Mouse (Mus musculus): ENCODE results near the gene Cpped1. TPM values are rescaled to one million over a fixed set of nuclear protein-coding genes. Genes with fewer than 3 reads are reported as not detected.
A peak's percentile ranks its signal among the peaks of the same experiment; 100 is the strongest.

The Cpped1 gene
- 29.9 and 36.0 TPM in 2 replicates for total RNA-seq (2014; rRNA removed)
- polyA plus RNA-seq (2012; rRNA removed), result 32.2 and 35.9 TPM in 2 replicates

GRCm38 (mm10) chr16:11909035-11909591, at the start of gene Cpped1:
Gene Cpped1 (minus strand): TSS chr16:11909445.
- peak; percentile 49; the same call in 1 of the 2 replicates for TF ChIP-seq POLR2A (IDR thresholded peaks at IDR 0.05; ENCODE audit: extremely low read depth, insufficient read depth, low read length)
- TF ChIP-seq CTCF (IDR thresholded peaks at IDR 0.05; ENCODE audit: low read depth, low read length), result no peak
- no peaks in the 10 kb centered on the region for H3K36me3 ChIP-seq (ENCODE audit: control insufficient read depth, insufficient read depth, low read length)
- peaks cover 15% of the 10 kb centered on the region for H3K4me1 ChIP-seq (ENCODE audit: control insufficient read depth, insufficient read depth, low read length)
- DNase-seq (ENCODE audit: extremely low read depth, low read depth, low spot score), result peak; percentile 90
- peak within 1 kb of the TSS; percentile 74 for H3K9ac ChIP-seq (ENCODE audit: low read depth, low read length)
- peak within 1 kb of the TSS; percentile 72 for H3K4me3 ChIP-seq (ENCODE audit: insufficient read depth, low read depth, low read length)
- H3K27ac ChIP-seq (replicated peaks; ENCODE audit: insufficient read depth, low read depth, low read length), result peak within 1 kb of the TSS; percentile 95
- H3K79me2 ChIP-seq (ENCODE audit: control insufficient read depth, insufficient read depth, low read length), result peaks cover 11% of the 10 kb centered on the region
- H3K27me3 ChIP-seq (ENCODE audit: control insufficient read depth, insufficient read depth, low read length), result no peaks in the 10 kb centered on the region
- WGBS, result under 1% methylated on average over 32 of the region's 32 CpGs

DNA sequence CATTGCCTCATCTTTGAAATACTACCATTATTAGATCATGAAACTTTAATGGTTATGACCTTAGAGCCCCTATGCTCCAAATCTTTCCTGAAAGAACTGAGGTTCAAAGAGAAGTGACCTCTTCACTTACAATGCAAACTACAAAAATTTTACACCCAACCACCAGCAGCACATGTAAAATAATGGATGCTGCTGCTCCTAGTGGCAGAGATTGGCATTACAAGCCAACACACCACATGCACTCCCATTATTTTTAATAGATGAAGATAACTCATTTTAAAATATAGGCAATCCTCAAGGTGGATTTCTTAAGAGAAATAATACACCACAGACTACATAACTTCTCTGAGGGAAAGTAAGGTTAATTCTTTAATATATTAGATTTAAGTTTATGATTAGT, 31.2 kb upstream of the Cpped1 start:
- Histone ChIP-seq H3K4me1 (ENCODE audit: control insufficient read depth, insufficient read depth, low read length) (no peaks in the 10 kb centered on the region), H3K4me3 (ENCODE audit: insufficient read depth, low read depth, low read length) (no peak overlapping the region), H3K27ac (replicated peaks; ENCODE audit: insufficient read depth, low read depth, low read length) (no peak overlapping the region), H3K79me2 (ENCODE audit: control insufficient read depth, insufficient read depth, low read length) (no peaks in the 10 kb centered on the region), H3K36me3 (ENCODE audit: control insufficient read depth, insufficient read depth, low read length) (no peaks in the 10 kb centered on the region), H3K27me3 (ENCODE audit: control insufficient read depth, insufficient read depth, low read length) (no peaks in the 10 kb centered on the region), H3K9ac (ENCODE audit: low read depth, low read length) (no peak overlapping the region)
- peak; percentile 39 for DNase-seq (ENCODE audit: extremely low read depth, low read depth, low spot score)
- TF ChIP-seq POLR2A (IDR thresholded peaks at IDR 0.05; ENCODE audit: extremely low read depth, insufficient read depth, low read length), result no peak
- peak; percentile 29; the same call in 1 of the 2 replicates for TF ChIP-seq CTCF (IDR thresholded peaks at IDR 0.05; ENCODE audit: low read depth, low read length)

- 89% methylated on average over 3 of the region's 3 CpGs for WGBS
- H3K36me3 ChIP-seq (ENCODE audit: control insufficient read depth, insufficient read depth, low read length), result no peaks in the 10 kb centered on the region
- H3K27me3 ChIP-seq (ENCODE audit: control insufficient read depth, insufficient read depth, low read length), result no peaks in the 10 kb centered on the region
- TF ChIP-seq POLR2A (IDR thresholded peaks at IDR 0.05; ENCODE audit: extremely low read depth, insufficient read depth, low read length) (no peak), CTCF (IDR thresholded peaks at IDR 0.05; ENCODE audit: low read depth, low read length) (no peak)
- H3K4me1 ChIP-seq (ENCODE audit: control insufficient read depth, insufficient read depth, low read length), result peaks cover 11% of the 10 kb centered on the region
- peaks cover 7% of the 10 kb centered on the region for H3K79me2 ChIP-seq (ENCODE audit: control insufficient read depth, insufficient read depth, low read length)
- no peak overlapping the region for H3K4me3 ChIP-seq (ENCODE audit: insufficient read depth, low read depth, low read length)
- no peak for DNase-seq (ENCODE audit: extremely low read depth, low read depth, low spot score)
- no peak overlapping the region for H3K27ac ChIP-seq (replicated peaks; ENCODE audit: insufficient read depth, low read depth, low read length)
- no peak overlapping the region for H3K9ac ChIP-seq (ENCODE audit: low read depth, low read length)
These were observed 1.6 kb upstream of the Cpped1 start for GRCm38 (mm10) chr16:11910801-11911200.

DNA sequence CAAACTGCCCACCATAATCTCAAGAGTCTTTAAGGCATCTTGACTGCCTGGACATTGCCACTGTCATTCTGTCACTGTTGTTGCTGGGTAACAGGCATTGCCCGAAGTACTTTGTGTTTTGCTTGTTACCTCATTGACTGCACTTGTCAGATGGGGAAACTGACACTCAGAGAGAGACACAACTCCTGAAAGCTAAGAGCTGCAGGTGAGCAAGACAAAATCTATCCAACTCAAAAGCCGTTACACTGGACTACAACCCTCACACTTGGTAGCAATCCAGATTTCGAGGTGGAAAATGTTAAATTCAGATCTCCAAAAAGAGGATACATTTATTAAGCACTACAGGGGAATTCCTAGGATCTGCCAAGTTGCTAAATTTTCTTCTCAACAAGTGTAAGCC, 572 bp upstream of the Cpped1 start:
- DNase-seq (ENCODE audit: extremely low read depth, low read depth, low spot score), result no peak
- H3K79me2 ChIP-seq (ENCODE audit: control insufficient read depth, insufficient read depth, low read length), result peaks cover 7% of the 10 kb centered on the region
- H3K9ac ChIP-seq (ENCODE audit: low read depth, low read length), result no peak overlapping the region
- H3K27ac ChIP-seq (replicated peaks; ENCODE audit: insufficient read depth, low read depth, low read length), result peak overlapping the region; percentile 29; the same call in 1 of the 2 replicates
- H3K4me3 ChIP-seq (ENCODE audit: insufficient read depth, low read depth, low read length), result no peak overlapping the region
- H3K4me1 ChIP-seq (ENCODE audit: control insufficient read depth, insufficient read depth, low read length), result peaks cover 13% of the 10 kb centered on the region
- H3K27me3 ChIP-seq (ENCODE audit: control insufficient read depth, insufficient read depth, low read length), result no peaks in the 10 kb centered on the region
- 79% methylated on average over 3 of the region's 3 CpGs for WGBS
- TF ChIP-seq POLR2A (IDR thresholded peaks at IDR 0.05; ENCODE audit: extremely low read depth, insufficient read depth, low read length) (no peak), CTCF (IDR thresholded peaks at IDR 0.05; ENCODE audit: low read depth, low read length) (no peak)
- H3K36me3 ChIP-seq (ENCODE audit: control insufficient read depth, insufficient read depth, low read length), result no peaks in the 10 kb centered on the region

DNA sequence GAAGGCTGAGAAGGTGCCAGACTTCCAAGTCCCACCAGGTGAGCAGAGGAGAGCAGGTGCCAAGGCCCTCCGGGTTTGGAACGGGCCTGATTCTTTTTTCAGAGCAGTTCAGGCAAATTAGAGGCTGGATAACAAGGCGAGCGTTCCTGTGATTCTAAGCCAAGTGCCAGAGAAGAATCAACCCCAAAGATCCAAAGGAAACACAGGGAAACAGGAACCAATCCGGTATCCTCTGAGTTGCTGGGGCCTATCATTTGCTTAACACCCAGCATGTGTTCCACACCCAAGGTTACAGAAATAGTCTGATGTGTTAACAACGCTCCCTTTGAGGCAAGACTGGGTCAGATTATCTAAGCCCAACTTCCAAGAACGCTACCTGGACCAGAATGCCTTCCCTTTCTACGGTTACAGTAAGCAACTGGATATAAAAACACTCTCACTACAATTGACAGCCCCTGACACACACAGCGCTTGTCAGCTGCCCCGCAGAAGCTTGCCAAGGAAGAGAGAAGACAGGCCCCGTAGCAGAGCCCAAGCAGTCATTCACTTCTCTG, 707 bp downstream of the Cpped1 start:
- no peaks in the 10 kb centered on the region for H3K27me3 ChIP-seq (ENCODE audit: control insufficient read depth, insufficient read depth, low read length)
- H3K4me3 ChIP-seq (ENCODE audit: insufficient read depth, low read depth, low read length), result peak overlapping the region; percentile 72
- peak overlapping the region; percentile 95 for H3K27ac ChIP-seq (replicated peaks; ENCODE audit: insufficient read depth, low read depth, low read length)
- no peaks in the 10 kb centered on the region for H3K36me3 ChIP-seq (ENCODE audit: control insufficient read depth, insufficient read depth, low read length)
- H3K4me1 ChIP-seq (ENCODE audit: control insufficient read depth, insufficient read depth, low read length), result peaks cover 15% of the 10 kb centered on the region
- peak overlapping the region; percentile 74 for H3K9ac ChIP-seq (ENCODE audit: low read depth, low read length)
- 4% methylated on average over 11 of the region's 11 CpGs for WGBS
- H3K79me2 ChIP-seq (ENCODE audit: control insufficient read depth, insufficient read depth, low read length), result peaks cover 13% of the 10 kb centered on the region
- peak; percentile 72 for DNase-seq (ENCODE audit: extremely low read depth, low read depth, low spot score)
- TF ChIP-seq POLR2A (IDR thresholded peaks at IDR 0.05; ENCODE audit: extremely low read depth, insufficient read depth, low read length) (no peak), CTCF (IDR thresholded peaks at IDR 0.05; ENCODE audit: low read depth, low read length) (no peak)

GRCm38 (mm10) chr16:11907816-11908215, 1.4 kb downstream of the Cpped1 start:
- WGBS, result 53% methylated on average over 4 of the region's 4 CpGs
- TF ChIP-seq POLR2A (IDR thresholded peaks at IDR 0.05; ENCODE audit: extremely low read depth, insufficient read depth, low read length) (no peak), CTCF (IDR thresholded peaks at IDR 0.05; ENCODE audit: low read depth, low read length) (no peak)
- peak overlapping the region; percentile 95 for H3K27ac ChIP-seq (replicated peaks; ENCODE audit: insufficient read depth, low read depth, low read length)
- peak overlapping the region; percentile 72; the same call in 1 of the 2 replicates for H3K4me3 ChIP-seq (ENCODE audit: insufficient read depth, low read depth, low read length)
- no peaks in the 10 kb centered on the region for H3K27me3 ChIP-seq (ENCODE audit: control insufficient read depth, insufficient read depth, low read length)
- H3K4me1 ChIP-seq (ENCODE audit: control insufficient read depth, insufficient read depth, low read length), result peaks cover 15% of the 10 kb centered on the region
- H3K36me3 ChIP-seq (ENCODE audit: control insufficient read depth, insufficient read depth, low read length), result no peaks in the 10 kb centered on the region; the same call in 1 of the 2 replicates
- DNase-seq (ENCODE audit: extremely low read depth, low read depth, low spot score), result peak; percentile 60
- no peak overlapping the region for H3K9ac ChIP-seq (ENCODE audit: low read depth, low read length)
- peaks cover 15% of the 10 kb centered on the region for H3K79me2 ChIP-seq (ENCODE audit: control insufficient read depth, insufficient read depth, low read length)
